Comparison of ENCODE assay signal across 9 mouse cellular contexts in genomic region chr6:81987010-81987409, GRCm38 (mm10). TPM values are rescaled to one million over a fixed set of nuclear protein-coding genes. Genes with fewer than 3 reads are reported as not detected.
DNase-seq lines count a peak whose midpoint lies in the region; ATAC-seq and TF ChIP-seq lines count a peak whose summit lies in the region.
"Had no signal": no experiment of that assay in that cellular context is flagged by ENCODE, and none has a peak within 500 bp of the region (broad histone marks: within the 10 kb centered on the region; RNA-seq: fewer than 3 reads in every experiment).

No protein-coding gene starts in this region.

- H3K9me3 ChIP-seq in CH12.LX (replicated peaks; ENCODE audit: low read length): peaks cover 11% of the 10 kb centered on the region
- no peaks in the 10 kb centered on the region for H3K9me3 ChIP-seq in forebrain, embryonic 12.5 days
- no peaks in the 10 kb centered on the region for H3K9me3 ChIP-seq in liver, postnatal 0 days (ENCODE audit: low read length)
- no peaks in the 10 kb centered on the region for H3K9me3 ChIP-seq in neural tube, embryonic 15.5 days (replicated peaks)
- H3K9me3 ChIP-seq: embryonic facial prominence, embryonic 12.5 days had no signal

- no peak overlapping the region for H3K27ac ChIP-seq in CH12.LX (ENCODE audit: insufficient read depth, low read depth)
- no peak overlapping the region for H3K27ac ChIP-seq in forebrain, embryonic 12.5 days
- H3K27ac ChIP-seq in liver, postnatal 0 days (ENCODE audit: low read depth): no peak overlapping the region
- H3K27ac ChIP-seq in neural tube, embryonic 15.5 days (replicated peaks): no peak overlapping the region
- H3K27ac ChIP-seq: embryonic facial prominence, embryonic 12.5 days had no signal

- peak; percentile 66 for TF ChIP-seq RAD21 in CH12.LX (IDR thresholded peaks at IDR 0.05; ENCODE audit: low read depth, low read length)

- intact Hi-C loops in heart, postnatal 14 days (cut with DNase I): loop anchor here (1.0 to 10.0 kb wide), 4 partner anchors 54 to 988 kb away; partner anchors contain the start of gene Eva1a

- peaks cover 36% of the 10 kb centered on the region for H3K27me3 ChIP-seq in CH12.LX (replicated peaks)
- H3K27me3 ChIP-seq in forebrain, embryonic 12.5 days: peaks cover 4% of the 10 kb centered on the region; the same call in 1 of the 2 replicates
- no peaks in the 10 kb centered on the region for H3K27me3 ChIP-seq in liver, postnatal 0 days (ENCODE audit: insufficient read depth, low read length)
- H3K27me3 ChIP-seq in neural tube, embryonic 15.5 days (replicated peaks): no peaks in the 10 kb centered on the region

- dilution Hi-C loops in CH12.LX (cut with MboI; ENCODE audit: extremely low pct_ligation_motif_present, extremely low pct_unique_long_range_greater_than_20kb, low sequenced_read_pairs): no loop called here

- H3K36me3 ChIP-seq in CH12.LX (replicated peaks in 1 of 2; ENCODE audit: control insufficient read depth in 1 of 2, insufficient read depth in 1 of 2, low read length in 1 of 2): no peaks in the 10 kb centered on the region
- H3K36me3 ChIP-seq in forebrain, embryonic 12.5 days (replicated peaks): no peaks in the 10 kb centered on the region
- H3K36me3 ChIP-seq in liver, postnatal 0 days (replicated peaks; ENCODE audit: insufficient read depth, low read length): no peaks in the 10 kb centered on the region
- H3K36me3 ChIP-seq in neural tube, embryonic 15.5 days: no peaks in the 10 kb centered on the region
- H3K36me3 ChIP-seq: embryonic facial prominence, embryonic 12.5 days had no signal

- peak in 1 of 2 experiments; percentile 80; a peak in 2 of 4 replicates for TF ChIP-seq CTCF in CH12.LX (conservative IDR thresholded peaks at IDR 0.05 in 1 of 2, IDR thresholded peaks at IDR 0.05 in 1 of 2; ENCODE audit: low read depth in 2 of 2, low read length in 2 of 2)
- peak; percentile 92 for TF ChIP-seq CTCF in liver, postnatal 0 days (IDR thresholded peaks at IDR 0.05; ENCODE audit: low read depth)

- WGBS in forebrain, embryonic 12.5 days: under 1% methylated on average over 9 of the region's 9 CpGs
- 6% methylated on average over 9 of the region's 9 CpGs for WGBS in liver, postnatal 0 days (ENCODE audit: insufficient replicate concordance)
- WGBS in neural tube, embryonic 15.5 days: 1% methylated on average over 9 of the region's 9 CpGs

- no peak for TF ChIP-seq EP300 in CH12.LX (IDR thresholded peaks at IDR 0.05; ENCODE audit: low read length)
- TF ChIP-seq EP300 in liver, postnatal 0 days (IDR thresholded peaks at IDR 0.05; ENCODE audit: low read depth): no peak

- in situ Hi-C loops in CH12.LX (cut with MboI; ENCODE audit: low pct_ligation_motif_present, low pct_unique_long_range_greater_than_20kb, low sequenced_read_pairs): loop anchor here (5.0 kb wide), 1 partner anchor 130 kb away; no protein-coding TSS in a partner anchor

- DNase-seq in CH12.LX (ENCODE audit: extremely low read depth): peak; percentile 52
- peak; percentile 37 for DNase-seq in brain, embryonic 18.5 days (ENCODE audit: low read depth, low spot score)
- DNase-seq in heart, postnatal 14 days: peak; percentile 86 to 90
- peak; percentile 88 to 91 for DNase-seq in kidney, postnatal 36 days
- DNase-seq in liver, postnatal 0 days: peak; percentile 84
- DNase-seq in telencephalon, adult 2 months (ENCODE audit: low read depth, low spot score): peak; percentile 39

- peak overlapping the region; percentile 45; the same call in 1 of the 2 replicates for H3K4me2 ChIP-seq in CH12.LX (ENCODE audit: insufficient read depth, low read depth, poor library complexity, severe bottlenecking)
- no peak overlapping the region for H3K4me2 ChIP-seq in forebrain, embryonic 12.5 days
- no peak overlapping the region for H3K4me2 ChIP-seq in liver, postnatal 0 days (ENCODE audit: low read depth, low read length)
- H3K4me2 ChIP-seq in neural tube, embryonic 15.5 days: no peak overlapping the region
- H3K4me2 ChIP-seq: embryonic facial prominence, embryonic 12.5 days had no signal

- no peaks in the 10 kb centered on the region for H3K4me1 ChIP-seq in CH12.LX (ENCODE audit: control insufficient read depth in 1 of 2, insufficient read depth in 2 of 2)
- peaks cover 16% of the 10 kb centered on the region for H3K4me1 ChIP-seq in forebrain, embryonic 12.5 days
- H3K4me1 ChIP-seq in liver, postnatal 0 days (ENCODE audit: insufficient read depth): peaks cover 9% of the 10 kb centered on the region; the same call in 1 of the 2 replicates
- H3K4me1 ChIP-seq in neural tube, embryonic 15.5 days: peaks cover 11% of the 10 kb centered on the region; the same call in 1 of the 2 replicates

- no peak for TF ChIP-seq POLR2A in CH12.LX (IDR thresholded peaks at IDR 0.05; ENCODE audit: low read depth, low read length)

- no peak overlapping the region for H3K4me3 ChIP-seq in CH12.LX (replicated peaks in 1 of 3; ENCODE audit: low read depth in 2 of 3, low read length in 2 of 3, poor library complexity in 1 of 3)
- no peak overlapping the region for H3K4me3 ChIP-seq in forebrain, embryonic 12.5 days (replicated peaks)
- H3K4me3 ChIP-seq in liver, postnatal 0 days (ENCODE audit: low read depth, low read length): no peak overlapping the region
- H3K4me3 ChIP-seq in neural tube, embryonic 15.5 days (replicated peaks): no peak overlapping the region
- H3K4me3 ChIP-seq: embryonic facial prominence, embryonic 12.5 days had no signal

- no peaks in the 10 kb centered on the region for H3K79me2 ChIP-seq in CH12.LX (replicated peaks; ENCODE audit: control insufficient read depth, extremely low read depth, insufficient read depth, poor library complexity, severe bottlenecking)

- no peak overlapping the region for H3K9ac ChIP-seq in CH12.LX (ENCODE audit: insufficient read depth, low read depth)
- H3K9ac ChIP-seq in forebrain, embryonic 12.5 days: no peak overlapping the region
- H3K9ac ChIP-seq in liver, postnatal 0 days (replicated peaks): no peak overlapping the region
- no peak overlapping the region for H3K9ac ChIP-seq in neural tube, embryonic 15.5 days (replicated peaks)
- H3K9ac ChIP-seq: embryonic facial prominence, embryonic 12.5 days had no signal

- peak; percentile 63 for ATAC-seq in forebrain, embryonic 12.5 days (ENCODE audit: low FRiP score)
- peak; percentile 85 for ATAC-seq in liver, postnatal 0 days
- peak; percentile 63 for ATAC-seq in neural tube, embryonic 15.5 days (ENCODE audit: low FRiP score)

TF ChIP-seq in CH12.LX, 34 proteins besides CTCF, POLR2A, EP300 and RAD21 (continues in another document):
- no peak for TF ChIP-seq ETS1 (conservative IDR thresholded peaks at IDR 0.05; ENCODE audit: low read depth, low read length)
- TF ChIP-seq HCFC1 (IDR thresholded peaks at IDR 0.05; ENCODE audit: low read depth, low read length): no peak
- no peak for TF ChIP-seq BHLHE40 (IDR thresholded peaks at IDR 0.05; ENCODE audit: low read depth, low read length)
- no peak for TF ChIP-seq GABPA (IDR thresholded peaks at IDR 0.05; ENCODE audit: insufficient replicate concordance, low read depth, low read length)
- TF ChIP-seq RCOR1 (conservative IDR thresholded peaks at IDR 0.05; ENCODE audit: low read depth, low read length): no peak
- TF ChIP-seq MXI1 (IDR thresholded peaks at IDR 0.05; ENCODE audit: low read depth, low read length): no peak
- no peak for TF ChIP-seq PAX5 (IDR thresholded peaks at IDR 0.05; ENCODE audit: low read length)
- TF ChIP-seq MAFK (IDR thresholded peaks at IDR 0.05; ENCODE audit: insufficient replicate concordance, low read length): no peak
- peak; percentile 70 for TF ChIP-seq SMC3 (IDR thresholded peaks at IDR 0.05; ENCODE audit: low read depth, low read length)
- no peak for TF ChIP-seq CHD1 (IDR thresholded peaks at IDR 0.05; ENCODE audit: low read depth, low read length)
- no peak for TF ChIP-seq POLR2AphosphoS2 (IDR thresholded peaks at IDR 0.05; ENCODE audit: low read depth, low read length)
- no peak for TF ChIP-seq KAT2A (IDR thresholded peaks at IDR 0.05; ENCODE audit: insufficient replicate concordance, low read length)
- no peak for TF ChIP-seq ZKSCAN1 (IDR thresholded peaks at IDR 0.05; ENCODE audit: borderline replicate concordance, low read depth, low read length)
- TF ChIP-seq USF2 (conservative IDR thresholded peaks at IDR 0.05; ENCODE audit: low read depth, low read length): no peak
- TF ChIP-seq MAX (IDR thresholded peaks at IDR 0.05; ENCODE audit: low read length): no peak
- no peak for TF ChIP-seq NELFE (IDR thresholded peaks at IDR 0.05; ENCODE audit: low read depth, low read length)
- TF ChIP-seq IRF4 (IDR thresholded peaks at IDR 0.05; ENCODE audit: low read depth, low read length): peak; percentile 15; the same call in 1 of the 2 replicates
- TF ChIP-seq MYC (IDR thresholded peaks at IDR 0.05; ENCODE audit: low read depth, low read length): no peak
- no peak for TF ChIP-seq E2F4 (IDR thresholded peaks at IDR 0.05; ENCODE audit: insufficient replicate concordance, low read depth, low read length)
- no peak for TF ChIP-seq ZC3H11A (IDR thresholded peaks at IDR 0.05; ENCODE audit: low read depth, low read length)
- TF ChIP-seq JUND (conservative IDR thresholded peaks at IDR 0.05; ENCODE audit: low read depth, low read length): no peak
- 0 out of 2 replicates have a peak, but pooled peaks have one; percentile 14 for TF ChIP-seq TCF12 (IDR thresholded peaks at IDR 0.05; ENCODE audit: low read depth, low read length)
- TF ChIP-seq CHD2 (IDR thresholded peaks at IDR 0.05; ENCODE audit: low read length): no peak
- no peak for TF ChIP-seq ZMIZ1 (IDR thresholded peaks at IDR 0.05; ENCODE audit: low read depth, low read length)

RNA-seq across cellular contexts. Expression of gene Mrpl19, which starts 21.3 kb away (rescaled TPM):
- total RNA-seq in CH12.LX (2012; rRNA removed) (27.2 and 30.2 TPM in 2 replicates), CH12.LX (2014; rRNA removed) (54.0 and 57.6 TPM in 2 replicates)
- 96.2 and 104 TPM in 2 replicates for polyA plus RNA-seq in CH12.LX (2012; ENCODE audit: insufficient read length, low read depth)
- 50.2 and 50.3 TPM in 2 replicates for polyA plus RNA-seq in forebrain, embryonic 12.5 days (2016; fragmentation: Nextera tagmentation; extraction: Ambion mirVana)
- total RNA-seq in heart, postnatal 14 days (2021): 10 to 100 TPM; 28.8 to 38.1 TPM
- polyA plus RNA-seq in liver, postnatal 0 days (2015; fragmentation: Nextera tagmentation; extraction: Ambion mirVana): 11.4 and 14.2 TPM in 2 replicates
- 40.6 and 46.5 TPM in 2 replicates for polyA plus RNA-seq in neural tube, embryonic 15.5 days (2015; fragmentation: Nextera tagmentation; extraction: Ambion mirVana)

RNA-seq across cellular contexts. Expression of gene Eva1a, which starts 53.8 kb away (rescaled TPM):
- total RNA-seq in CH12.LX (2012; rRNA removed) (not detected in 2 replicates), CH12.LX (2014; rRNA removed) (not detected in 2 replicates)
- polyA plus RNA-seq in CH12.LX (2012; ENCODE audit: insufficient read length, low read depth): not detected in 2 replicates
- 2.0 and 3.0 TPM in 2 replicates for polyA plus RNA-seq in forebrain, embryonic 12.5 days (2016; fragmentation: Nextera tagmentation; extraction: Ambion mirVana)
- 1 to 10 TPM; 3.7 to 5.2 TPM for total RNA-seq in heart, postnatal 14 days (2021)
- polyA plus RNA-seq in liver, postnatal 0 days (2015; fragmentation: Nextera tagmentation; extraction: Ambion mirVana): 40.0 and 46.7 TPM in 2 replicates
- polyA plus RNA-seq in neural tube, embryonic 15.5 days (2015; fragmentation: Nextera tagmentation; extraction: Ambion mirVana): 0.79 and 3.4 TPM in 2 replicates

Comparison
In these comparisons a context has a peak if more than half of its experiments do, and no peak if none do; other contexts are left out.
1. DNase-seq: peak in every context shown above with its lines; median percentile 90 in kidney, postnatal 36 days; 88 in heart, postnatal 14 days; 84 in liver, postnatal 0 days; 52 in CH12.LX; 39 in telencephalon, adult 2 months; 37 in brain, embryonic 18.5 days.